Mouse (Mus musculus) adrenal gland, postnatal 25 days (tissue): Measurements from ENCODE around the gene Tmem51. TPM values are rescaled to one million over a fixed set of nuclear protein-coding genes. Genes with fewer than 3 reads are reported as not detected.

Source experiments
- DNase-seq: peaks from one replicate; pipeline ENCODE4 v3.0.0; 2021; ENCODE audit warnings: mixed read lengths
- total RNA-seq: library from RNA; stranded (reverse); gene quantifications from 2 replicates; pipeline ENCODE4 v1.2.3, GENCODE M21; 2021

The Tmem51 gene
- total RNA-seq, 1 experiment from 2014 or later: 5.2 TPM

DNA sequence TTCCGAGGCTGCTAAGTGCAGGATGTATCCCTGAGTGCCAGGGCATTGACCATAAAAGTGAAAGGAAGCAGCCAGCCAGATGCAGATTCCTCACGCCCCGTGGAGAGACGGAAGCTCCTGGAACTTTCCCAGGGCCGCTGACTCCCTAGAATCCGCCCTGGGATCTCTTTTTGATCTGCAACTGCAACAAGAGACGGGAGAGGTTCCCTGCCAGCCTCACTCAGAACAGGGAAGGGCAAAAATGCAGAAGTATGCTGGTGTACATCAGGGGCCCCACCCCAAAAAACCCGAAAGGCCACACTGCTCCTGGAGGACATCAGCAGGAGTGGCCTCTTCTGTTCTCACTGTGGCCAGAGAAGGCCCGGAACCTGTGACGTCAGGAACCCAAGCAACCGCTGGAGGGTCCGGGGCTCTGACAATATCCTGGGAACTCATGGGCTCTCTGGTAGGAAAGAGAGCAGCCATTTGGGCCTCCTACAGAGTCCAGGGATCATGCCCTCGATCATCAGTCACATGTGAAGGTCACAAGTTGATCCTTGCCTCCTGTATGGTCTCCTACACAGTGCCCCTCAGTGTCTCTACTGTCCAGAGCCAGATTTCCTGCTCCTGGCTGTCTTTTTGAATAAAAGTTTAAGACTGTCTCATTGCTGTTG is 2.3 kb downstream of the Tmem51 start:
- DNase-seq: peak; percentile 26

GRCm38 (mm10) chr4:142080901-142081630 is 3.0 kb downstream of the Tmem51 start:
- peak; percentile 37 for DNase-seq

DNA sequence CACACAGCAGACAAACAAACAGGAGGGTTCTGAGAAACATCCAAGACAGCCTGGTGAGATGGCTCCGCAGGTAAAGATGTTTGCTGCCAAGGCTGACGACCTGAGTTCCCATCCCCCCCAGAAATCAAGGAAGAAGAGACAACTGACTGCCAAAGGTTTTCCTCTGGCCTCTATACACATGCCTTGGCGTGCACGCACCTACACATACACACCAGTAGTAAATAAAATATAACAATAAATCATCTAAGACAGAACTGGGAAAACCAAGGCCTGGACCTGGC is 3.7 kb downstream of the Tmem51 start:
- no peak for DNase-seq

GRCm38 (mm10) chr4:142079629-142080486 is 4.2 kb downstream of the Tmem51 start:
- DNase-seq: no peak

- DNase-seq: peak; percentile 20
Measured at GRCm38 (mm10) chr4:142077572-142078271, 6.4 kb downstream of the Tmem51 start.

GRCm38 (mm10) chr4:142076883-142077282 is 7.2 kb downstream of the Tmem51 start:
- DNase-seq: no peak

- DNase-seq: no peak
Measured at GRCm38 (mm10) chr4:142075931-142076330, 8.2 kb downstream of the Tmem51 start.

GRCm38 (mm10) chr4:142074060-142074732 is 9.9 kb downstream of the Tmem51 start:
- DNase-seq: no peak

- no peak for DNase-seq
Measured at GRCm38 (mm10) chr4:142071243-142071991, 12.7 kb downstream of the Tmem51 start.

DNA sequence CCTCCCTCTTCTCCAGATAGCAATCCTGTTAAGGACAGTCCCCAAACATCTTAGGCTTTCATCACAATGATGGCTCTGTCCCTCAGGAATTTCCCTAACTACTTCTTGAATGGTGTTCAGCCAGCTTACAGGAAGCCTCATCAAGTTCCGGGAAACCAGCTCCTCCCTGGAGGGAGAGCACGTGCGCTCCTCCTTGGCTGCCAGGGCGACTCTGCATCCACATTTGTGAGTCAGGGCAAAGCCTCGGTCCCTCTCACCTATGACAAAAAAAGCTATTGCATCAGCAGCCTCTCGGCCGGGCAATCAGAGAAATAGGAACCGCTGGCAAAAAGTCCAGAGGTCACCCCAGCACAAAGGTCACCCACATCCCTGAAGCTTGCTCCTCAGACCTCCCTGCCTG is 13.3 kb downstream of the Tmem51 start:
- no peak for DNase-seq

DNA sequence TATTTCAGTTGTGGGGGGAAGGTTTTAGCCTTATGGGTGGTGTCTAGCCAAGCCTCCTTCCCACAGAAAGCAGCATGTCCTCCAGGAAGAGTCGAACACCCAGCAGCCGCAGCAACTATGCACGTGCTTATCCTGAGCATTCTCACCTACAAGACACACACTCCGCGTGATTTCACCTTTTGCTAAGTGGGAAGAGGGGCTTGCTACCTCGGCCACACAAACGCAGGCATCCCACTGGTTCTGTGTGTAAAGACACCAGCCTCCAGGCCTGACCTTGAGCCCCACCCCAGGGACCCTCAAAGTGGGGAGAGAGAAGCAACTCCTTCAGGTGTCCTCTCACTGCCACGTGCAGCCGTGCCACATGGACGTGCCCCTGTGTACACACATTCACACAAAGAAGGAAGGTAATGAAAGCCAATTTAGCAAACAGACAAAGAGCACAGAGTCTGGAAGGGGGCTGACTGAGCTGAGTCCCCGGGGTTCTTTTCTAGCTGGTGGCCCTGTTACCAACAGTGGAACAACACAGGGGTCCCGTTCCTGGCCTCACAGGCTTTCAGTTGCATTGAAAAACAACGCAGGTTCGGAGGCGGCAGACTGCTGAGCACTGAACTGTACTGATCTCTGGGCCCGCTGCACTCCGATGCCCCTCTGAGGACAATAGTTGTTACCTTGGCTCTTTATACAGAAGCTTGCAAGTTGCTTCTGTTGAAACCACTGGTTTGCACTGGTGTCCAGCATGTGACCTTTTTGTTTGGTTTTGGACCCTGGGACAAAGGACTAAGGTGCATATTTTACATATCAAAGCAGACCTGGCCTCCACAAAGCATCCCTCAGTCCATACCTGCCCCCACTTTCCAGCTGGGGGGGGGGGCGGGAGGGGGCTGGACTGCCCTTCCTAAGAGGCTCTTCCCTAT is 14.9 kb downstream of the Tmem51 start:
- DNase-seq: no peak

- DNase-seq: no peak
Measured at GRCm38 (mm10) chr4:142066576-142066975, 17.5 kb downstream of the Tmem51 start.

- no peak for DNase-seq
Measured at GRCm38 (mm10) chr4:142065835-142066234, 18.3 kb downstream of the Tmem51 start.

GRCm38 (mm10) chr4:142065270-142065669 is 18.8 kb downstream of the Tmem51 start:
- no peak for DNase-seq

DNA sequence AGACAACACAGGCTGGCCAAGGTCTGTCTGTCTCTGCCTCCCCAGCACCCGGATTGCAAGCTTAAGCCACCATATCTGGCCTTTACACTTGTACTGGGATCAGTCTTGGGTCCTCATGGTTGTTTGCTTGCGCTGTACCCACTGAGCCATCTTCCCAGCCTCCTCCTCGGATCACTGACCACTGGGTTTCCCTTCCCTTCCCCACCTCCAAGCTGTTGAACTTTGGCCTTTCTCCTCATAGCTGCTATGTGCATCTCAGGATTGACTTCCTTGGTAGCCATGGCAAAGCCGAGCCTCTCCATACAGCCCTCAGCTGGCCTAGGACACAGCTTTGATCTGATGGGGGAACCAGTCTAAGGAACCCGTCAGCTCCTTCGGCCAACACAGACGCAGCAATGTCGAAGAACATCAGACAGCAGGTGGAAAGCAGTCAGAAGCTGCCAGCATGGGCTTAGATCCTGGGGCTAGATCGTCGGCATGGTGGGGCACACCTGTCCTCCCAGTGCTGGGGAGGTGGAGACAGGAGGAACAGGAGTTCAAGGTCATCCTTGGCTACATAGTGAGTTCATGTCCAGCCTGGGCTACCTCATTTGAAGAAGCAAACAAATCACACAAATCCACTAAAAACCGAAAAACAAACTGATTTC is 19.4 kb downstream of the Tmem51 start:
- DNase-seq: no peak

GRCm38 (mm10) chr4:142063057-142063534 is 21.0 kb downstream of the Tmem51 start:
- DNase-seq: no peak

GRCm38 (mm10) chr4:142061485-142062240 is 22.4 kb downstream of the Tmem51 start:
- DNase-seq: no peak
